20 mouse cellular contexts compared by ENCODE assay signal in the genomic region with DNA sequence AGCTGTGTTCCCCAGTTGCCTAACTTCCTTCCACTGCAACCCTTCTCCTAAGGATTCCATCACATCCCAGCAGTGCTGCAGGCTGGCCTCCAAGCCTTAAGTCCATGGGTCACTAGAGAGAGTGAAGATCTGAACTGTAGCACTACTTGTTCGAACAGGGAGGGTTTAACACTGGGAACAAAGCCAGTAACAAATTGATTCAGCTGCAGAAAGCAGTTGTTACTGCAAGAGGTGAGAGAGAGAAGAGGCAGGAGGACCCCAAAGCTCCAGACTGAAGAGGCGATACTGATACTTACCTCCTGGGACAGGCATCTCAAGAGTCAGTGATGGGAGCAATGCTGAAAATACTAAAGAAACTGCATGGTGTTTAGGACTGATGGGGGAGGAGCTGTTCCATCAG.
DNase-seq lines count a peak whose midpoint lies in the region; ATAC-seq and TF ChIP-seq lines count a peak whose summit lies in the region.
"Had no signal": no experiment of that assay in that cellular context is flagged by ENCODE, and none has a peak within 500 bp of the region (broad histone marks: within the 10 kb centered on the region; RNA-seq: fewer than 3 reads in every experiment).

No protein-coding gene starts in this region.

- no peaks in the 10 kb centered on the region for H3K4me1 ChIP-seq in lung, embryonic 15.5 days
- no peaks in the 10 kb centered on the region for H3K4me1 ChIP-seq in heart, embryonic 12.5 days (replicated peaks)
- H3K4me1 ChIP-seq: embryonic facial prominence, embryonic 15.5 days had no signal

- H3K9ac ChIP-seq in lung, embryonic 15.5 days, result no peak overlapping the region
- H3K9ac ChIP-seq in heart, embryonic 12.5 days, result no peak overlapping the region
- H3K9ac ChIP-seq: embryonic facial prominence, embryonic 15.5 days; hindbrain, embryonic 14.5 days had no signal

- no peaks in the 10 kb centered on the region for H3K36me3 ChIP-seq in lung, embryonic 15.5 days
- H3K36me3 ChIP-seq in heart, embryonic 12.5 days, result no peaks in the 10 kb centered on the region
- H3K36me3 ChIP-seq: embryonic facial prominence, embryonic 15.5 days; forebrain, embryonic 10.5 days had no signal

- WGBS in lung, embryonic 15.5 days, result 28% methylated on average over 2 of the region's 2 CpGs
- WGBS in heart, embryonic 12.5 days, result 66% methylated on average over 2 of the region's 2 CpGs

- H3K4me3 ChIP-seq in lung, embryonic 15.5 days, result no peak overlapping the region
- no peak overlapping the region for H3K4me3 ChIP-seq in heart, embryonic 12.5 days
- H3K4me3 ChIP-seq in left cerebral cortex, adult 2 months, result no peak overlapping the region
- H3K4me3 ChIP-seq: embryonic facial prominence, embryonic 15.5 days; erythroblast, embryonic 14.5 days; forebrain, embryonic 10.5 days; gastrocnemius, adult 2 months had no signal

- H3K27ac ChIP-seq in lung, embryonic 15.5 days, result peak overlapping the region; percentile 78
- no peak overlapping the region for H3K27ac ChIP-seq in heart, embryonic 12.5 days (ENCODE audit: poor library complexity, severe bottlenecking)
- no peak overlapping the region for H3K27ac ChIP-seq in left cerebral cortex, adult 2 months
- H3K27ac ChIP-seq: embryonic facial prominence, embryonic 15.5 days; forebrain, embryonic 10.5 days; gastrocnemius, adult 2 months; hindbrain, embryonic 14.5 days had no signal

- no peak overlapping the region for H3K4me2 ChIP-seq in lung, embryonic 15.5 days
- H3K4me2 ChIP-seq in heart, embryonic 12.5 days, result no peak overlapping the region
- H3K4me2 ChIP-seq: embryonic facial prominence, embryonic 15.5 days; hindbrain, embryonic 14.5 days had no signal

- TF ChIP-seq CTCF in left cerebral cortex, adult 2 months (IDR thresholded peaks at IDR 0.05), result no peak

- H3K9me3 ChIP-seq in lung, embryonic 15.5 days, result no peaks in the 10 kb centered on the region
- H3K9me3 ChIP-seq in heart, embryonic 12.5 days (replicated peaks), result no peaks in the 10 kb centered on the region
- H3K9me3 ChIP-seq: embryonic facial prominence, embryonic 15.5 days; forebrain, embryonic 10.5 days had no signal

- H3K27me3 ChIP-seq in lung, embryonic 15.5 days, result no peaks in the 10 kb centered on the region
- no peaks in the 10 kb centered on the region for H3K27me3 ChIP-seq in heart, embryonic 12.5 days (replicated peaks)
- H3K27me3 ChIP-seq: embryonic facial prominence, embryonic 15.5 days had no signal

- ATAC-seq in lung, embryonic 15.5 days (ENCODE audit: borderline replicate concordance, extremely low read depth, low FRiP score, low TSS enrichment), result peak; percentile 95
- no peak for ATAC-seq in heart, embryonic 12.5 days (ENCODE audit: insufficient number of reproducible peaks, low FRiP score)
- ATAC-seq: forebrain, embryonic 14.5 days had no signal

- DNase-seq in NIH3T3 (ENCODE audit: low read depth), result peak; percentile 12
- DNase-seq in adipocyte (ENCODE audit: low spot score), result peak; percentile 55
- peak; percentile 48 for DNase-seq in lung, postnatal 14 days
- no peak for DNase-seq in right cerebral cortex, postnatal 36 days (ENCODE audit: low spot score in 2 of 2)
- no peak for DNase-seq in left cerebral cortex, adult 2 months (ENCODE audit: extremely low spot score in 1 of 2, low spot score in 2 of 2)
- no peak for DNase-seq in left cerebral cortex, postnatal 4 days
- DNase-seq: adrenal gland, postnatal 10 days; cerebellum, adult 11 months; cerebellum, adult 8-10 months; cerebellum, postnatal 25 days; gastrocnemius, adult 2 months; gastrocnemius, postnatal 25 days; heart, postnatal 10 days had no signal

- intact Hi-C loops in left cerebral cortex, adult 2 months (cut with DNase I), result no loop called here
- intact Hi-C loops in left cerebral cortex, postnatal 4 days (cut with DNase I), result no loop called here

Comparison
In these comparisons a context has a peak if more than half of its experiments do, and no peak if none do; other contexts are left out.
1. DNase-seq: peak in NIH3T3 (single experiment), adipocyte (single experiment) and lung, postnatal 14 days (single experiment); none in right cerebral cortex, postnatal 36 days (0 of 2), left cerebral cortex, adult 2 months (0 of 2) and left cerebral cortex, postnatal 4 days (single experiment).